Mouse (Mus musculus) liver, embryonic 13.5 days (tissue): Measurements from ENCODE around the gene Fblim1. TPM values are rescaled to one million over a fixed set of nuclear protein-coding genes. Genes with fewer than 3 reads are reported as not detected.

Source experiments
- ATAC-seq: fragments of 200-750 bp; cut with Nextera tagmentation; 2 replicates; pipeline ENCODE4 v1.8.0; 2017; ENCODE audit warnings: low read depth, mild to moderate bottlenecking, moderate number of reproducible peaks, moderate library complexity
- DNase-seq: peaks from one replicate; pipeline ENCODE4 v3.0.0; 2022
- H3K27ac ChIP-seq: fragments of 300-500 bp; sonication (generic); 2 replicates; pipeline ENCODE4 v1.5.1; 2015; ENCODE audit warnings: moderate library complexity, mild to moderate bottlenecking, inconsistent platforms
- H3K27me3 ChIP-seq: fragments of 300-500 bp; sonication (generic); 2 replicates; pipeline ENCODE4 v1.6.1; 2015; ENCODE audit warnings: mild to moderate bottlenecking, inconsistent platforms
- H3K36me3 ChIP-seq: fragments of 300-500 bp; sonication (generic); 2 replicates; pipeline ENCODE4 v1.6.1; 2015; ENCODE audit warnings: mild to moderate bottlenecking, inconsistent platforms
- H3K4me1 ChIP-seq: fragments of 300-500 bp; sonication (generic); replicated peaks from 2 replicates; pipeline ENCODE4 v1.6.1; 2015; ENCODE audit warnings: inconsistent platforms
- H3K4me2 ChIP-seq: fragments of 300-500 bp; sonication (generic); 2 replicates; pipeline ENCODE4 v1.6.1; 2015; ENCODE audit warnings: inconsistent platforms, mild to moderate bottlenecking, moderate library complexity
- H3K4me3 ChIP-seq: fragments of 300-500 bp; sonication (generic); replicated peaks from 2 replicates; pipeline ENCODE4 v1.5.1; 2015; ENCODE audit warnings: mild to moderate bottlenecking, inconsistent platforms
- H3K9ac ChIP-seq: fragments of 300-500 bp; sonication (generic); 2 replicates; pipeline ENCODE4 v1.6.1; 2015; ENCODE audit warnings: mild to moderate bottlenecking, inconsistent platforms
- H3K9me3 ChIP-seq: fragments of 300-500 bp; sonication (generic); replicated peaks from 2 replicates; pipeline ENCODE4 v1.6.1; 2016; ENCODE audit warnings: inconsistent platforms
- WGBS: fragments of 180-500 bp; shearing (Covaris S2); methylation state at CpG from one replicate; pipeline ENCODE4 v1.1.7; 2015; ENCODE audit not compliant: insufficient replicate concordance; 5-methylcytosine and 5-hydroxymethylcytosine counted together
- polyA plus RNA-seq: library from polyadenylated mRNA; unstranded; fragments of >200 nt; fragmentation: Nextera tagmentation; extraction: Ambion mirVana; gene quantifications from 2 replicates; pipeline ENCODE4 v1.2.1, GENCODE M21; 2015

Fblim1 gene
- polyA plus RNA-seq, 1 experiment from 2014 or later: 1.9 TPM

- H3K9me3 ChIP-seq: no peaks in the 10 kb centered on the region
- no peaks in the 10 kb centered on the region for H3K36me3 ChIP-seq
- no peak overlapping the region for H3K27ac ChIP-seq
- peak overlapping the region; percentile 49 for H3K4me3 ChIP-seq
- H3K4me2 ChIP-seq: peak overlapping the region; percentile 63
- ATAC-seq (no peak), DNase-seq (no peak)
- 5% methylated on average over 9 of the region's 9 CpGs for WGBS
- H3K9ac ChIP-seq: 0 out of 2 replicates have a peak overlapping the region, but pooled peaks have one; percentile 41
- peaks cover 64% of the 10 kb centered on the region for H3K27me3 ChIP-seq
- H3K4me1 ChIP-seq: peaks cover 14% of the 10 kb centered on the region
Observed at GRCm38 (mm10) chr4:141598894-141599250, 7.0 kb downstream of the Fblim1 start.

- H3K4me1 ChIP-seq: peaks cover 14% of the 10 kb centered on the region
- DNase-seq: no peak
- no peak for ATAC-seq
- no peak overlapping the region for H3K27ac ChIP-seq
- peak overlapping the region; percentile 63 for H3K4me2 ChIP-seq
- H3K9me3 ChIP-seq: no peaks in the 10 kb centered on the region
- 1% methylated on average over 19 of the region's 19 CpGs for WGBS
- H3K4me3 ChIP-seq: peak overlapping the region; percentile 49
- no peaks in the 10 kb centered on the region for H3K36me3 ChIP-seq
- 0 out of 2 replicates have a peak overlapping the region, but pooled peaks have one; percentile 41 for H3K9ac ChIP-seq
- H3K27me3 ChIP-seq: peaks cover 64% of the 10 kb centered on the region
Observed at GRCm38 (mm10) chr4:141598199-141598893, 7.5 kb downstream of the Fblim1 start.

GRCm38 (mm10) chr4:141596700-141597328 is 9.1 kb downstream of the Fblim1 start:
- no peaks in the 10 kb centered on the region for H3K9me3 ChIP-seq
- H3K4me2 ChIP-seq: no peak overlapping the region
- H3K27me3 ChIP-seq: peaks cover 61% of the 10 kb centered on the region
- peaks cover 14% of the 10 kb centered on the region for H3K4me1 ChIP-seq
- no peak for ATAC-seq
- no peak overlapping the region for H3K9ac ChIP-seq
- no peak overlapping the region for H3K4me3 ChIP-seq
- 65% methylated on average over 8 of the region's 8 CpGs for WGBS
- no peak overlapping the region for H3K27ac ChIP-seq
- DNase-seq: no peak
- no peaks in the 10 kb centered on the region for H3K36me3 ChIP-seq

- H3K36me3 ChIP-seq: no peaks in the 10 kb centered on the region
- no peak overlapping the region for H3K9ac ChIP-seq
- H3K4me3 ChIP-seq: no peak overlapping the region
- H3K4me2 ChIP-seq: no peak overlapping the region
- ATAC-seq: no peak
- peaks cover 50% of the 10 kb centered on the region for H3K27me3 ChIP-seq
- no peaks in the 10 kb centered on the region for H3K9me3 ChIP-seq
- 64% methylated on average over 9 of the region's 9 CpGs for WGBS
- DNase-seq: no peak
- peaks cover 14% of the 10 kb centered on the region for H3K4me1 ChIP-seq
- H3K27ac ChIP-seq: no peak overlapping the region
Observed at GRCm38 (mm10) chr4:141595605-141596268, 10.2 kb downstream of the Fblim1 start.

GRCm38 (mm10) chr4:141595138-141595537 is 10.8 kb downstream of the Fblim1 start:
- WGBS: 74% methylated on average over 11 of the region's 11 CpGs
- no peak for ATAC-seq
- Histone ChIP-seq H3K9me3 (no peaks in the 10 kb centered on the region), H3K36me3 (no peaks in the 10 kb centered on the region), H3K27ac (no peak overlapping the region), H3K4me3 (no peak overlapping the region), H3K4me2 (no peak overlapping the region), H3K9ac (no peak overlapping the region), H3K4me1 (peaks cover 14% of the 10 kb centered on the region), H3K27me3 (peaks cover 45% of the 10 kb centered on the region)
- DNase-seq: no peak

- no peak overlapping the region for H3K27ac ChIP-seq
- WGBS: 13% methylated on average over 3 of the region's 3 CpGs
- ATAC-seq: no peak
Observed at GRCm38 (mm10) chr4:141591547-141591946, 14.3 kb downstream of the Fblim1 start.

GRCm38 (mm10) chr4:141583919-141584318 is 22.0 kb downstream of the Fblim1 start:
- Histone ChIP-seq H3K4me2 (no peak overlapping the region), H3K9me3 (no peaks in the 10 kb centered on the region), H3K27ac (no peak overlapping the region), H3K4me1 (peaks cover 8% of the 10 kb centered on the region; the same call in 1 of the 2 replicates), H3K4me3 (no peak overlapping the region), H3K9ac (no peak overlapping the region), H3K27me3 (no peaks in the 10 kb centered on the region), H3K36me3 (no peaks in the 10 kb centered on the region)
- 73% methylated on average over 8 of the region's 8 CpGs for WGBS
- ATAC-seq (no peak), DNase-seq (no peak)

More at GRCm38 (mm10) chr4:141591547-141591946, 14.3 kb downstream of the Fblim1 start:
- H3K4me3 ChIP-seq: no peak overlapping the region
- H3K27me3 ChIP-seq: peaks cover 9% of the 10 kb centered on the region; the same call in 1 of the 2 replicates
- DNase-seq: peak; percentile 38
- H3K36me3 ChIP-seq: no peaks in the 10 kb centered on the region
- no peaks in the 10 kb centered on the region for H3K9me3 ChIP-seq
- no peak overlapping the region for H3K4me2 ChIP-seq
- H3K9ac ChIP-seq: no peak overlapping the region
- H3K4me1 ChIP-seq: no peaks in the 10 kb centered on the region

GRCm38 (mm10) chr4:141581051-141581450 is 24.8 kb downstream of the Fblim1 start:
- Histone ChIP-seq H3K4me1 (peaks cover 15% of the 10 kb centered on the region), H3K9ac (no peak overlapping the region), H3K4me3 (no peak overlapping the region), H3K36me3 (no peaks in the 10 kb centered on the region), H3K9me3 (peaks cover 3% of the 10 kb centered on the region; the same call in 1 of the 2 replicates), H3K27me3 (no peaks in the 10 kb centered on the region), H3K27ac (no peak overlapping the region), H3K4me2 (no peak overlapping the region)
- DNase-seq: no peak
- no peak for ATAC-seq
- 76% methylated on average over 13 of the region's 13 CpGs for WGBS

GRCm38 (mm10) chr4:141578833-141579232 is 27.1 kb downstream of the Fblim1 start:
- Histone ChIP-seq H3K4me3 (no peak overlapping the region), H3K9me3 (peaks cover 3% of the 10 kb centered on the region; the same call in 1 of the 2 replicates), H3K4me1 (peaks cover 19% of the 10 kb centered on the region), H3K9ac (no peak overlapping the region), H3K36me3 (no peaks in the 10 kb centered on the region), H3K4me2 (no peak overlapping the region), H3K27me3 (0 out of 2 replicates have a peak, but pooled peaks cover 3% of the 10 kb centered on the region), H3K27ac (no peak overlapping the region)
- 6% methylated on average over 3 of the region's 3 CpGs for WGBS
- DNase-seq (peak; percentile 39), ATAC-seq (peak; percentile 80)

GRCm38 (mm10) chr4:141576877-141577276 is 29.0 kb downstream of the Fblim1 start:
- no peak for ATAC-seq
- H3K4me3 ChIP-seq: no peak overlapping the region
- no peak overlapping the region for H3K9ac ChIP-seq
- H3K36me3 ChIP-seq: no peaks in the 10 kb centered on the region
- H3K27me3 ChIP-seq: 0 out of 2 replicates have a peak, but pooled peaks cover 13% of the 10 kb centered on the region
- H3K4me1 ChIP-seq: peaks cover 19% of the 10 kb centered on the region
- DNase-seq: no peak
- WGBS: 74% methylated on average over 7 of the region's 7 CpGs
- no peak overlapping the region for H3K27ac ChIP-seq
- H3K4me2 ChIP-seq: no peak overlapping the region
- peaks cover 3% of the 10 kb centered on the region; the same call in 1 of the 2 replicates for H3K9me3 ChIP-seq

- H3K9me3 ChIP-seq: peaks cover 3% of the 10 kb centered on the region; the same call in 1 of the 2 replicates
- H3K9ac ChIP-seq: no peak overlapping the region
- no peak overlapping the region for H3K4me3 ChIP-seq
- ATAC-seq: no peak
- no peaks in the 10 kb centered on the region for H3K36me3 ChIP-seq
- H3K27me3 ChIP-seq: 0 out of 2 replicates have a peak, but pooled peaks cover 13% of the 10 kb centered on the region
- no peak overlapping the region for H3K4me2 ChIP-seq
- DNase-seq: no peak
- 76% methylated on average over 11 of the region's 11 CpGs for WGBS
- H3K27ac ChIP-seq: no peak overlapping the region
- peaks cover 20% of the 10 kb centered on the region for H3K4me1 ChIP-seq
Observed at GRCm38 (mm10) chr4:141576404-141576803, 29.5 kb downstream of the Fblim1 start.
